Mouse (Mus musculus) intestine, embryonic 14.5 days (tissue): ENCODE measurements around the gene Phf11c. TPM values are rescaled to one million over a fixed set of nuclear protein-coding genes. Genes with fewer than 3 reads are reported as not detected.
"Not testable (repeated sequence)": the region's sequence is repeated elsewhere in the genome, so short reads cannot be mapped to it uniquely, and the experiment has no call there.

Experiments used
- ATAC-seq: fragments of 200-750 bp; cut with Nextera tagmentation; replicated peaks from 2 replicates; pipeline ENCODE4 v1.8.0; 2017; ENCODE audit warnings: low read depth, moderate number of reproducible peaks, moderate TSS enrichment, moderate library complexity; ENCODE audit not compliant: low FRiP score, low TSS enrichment
- DNase-seq: peaks from one replicate; pipeline ENCODE4 v3.0.0-alpha.2; 2018; ENCODE audit warnings: low spot score
- H3K27ac ChIP-seq: fragments of 300-500 bp; sonication (generic); 2 replicates; pipeline ENCODE4 v1.5.1; 2014; ENCODE audit warnings: low read depth, mild to moderate bottlenecking, control low read depth
- H3K27me3 ChIP-seq: fragments of 300-500 bp; sonication (generic); replicated peaks from 2 replicates; pipeline ENCODE4 v1.6.1; 2014; ENCODE audit warnings: low read length, control low read depth; ENCODE audit not compliant: control insufficient read depth, insufficient read depth
- H3K36me3 ChIP-seq: fragments of 300-500 bp; sonication (generic); 2 replicates; pipeline ENCODE4 v1.6.1; 2014; ENCODE audit warnings: low read length, control low read depth; ENCODE audit not compliant: control insufficient read depth, insufficient read depth
- H3K4me1 ChIP-seq: fragments of 300-500 bp; sonication (generic); replicated peaks from 2 replicates; pipeline ENCODE4 v1.6.1; 2014; ENCODE audit warnings: low read length, control low read depth, mixed read lengths; ENCODE audit not compliant: control insufficient read depth, insufficient read depth
- H3K4me2 ChIP-seq: fragments of 300-500 bp; sonication (generic); 2 replicates; pipeline ENCODE4 v1.6.1; 2014; ENCODE audit warnings: low read length
- H3K4me3 ChIP-seq: fragments of 300-500 bp; sonication (generic); 2 replicates; pipeline ENCODE4 v1.5.1; 2014; ENCODE audit warnings: low read depth, low read length, control low read depth, mixed read lengths
- H3K9ac ChIP-seq: fragments of 300-500 bp; sonication (generic); 2 replicates; pipeline ENCODE4 v1.6.1; 2014; ENCODE audit warnings: mild to moderate bottlenecking, low read length
- H3K9me3 ChIP-seq: fragments of 300-500 bp; sonication (generic); 2 replicates; pipeline ENCODE4 v1.6.1; 2016; ENCODE audit warnings: low read length, control low read depth; ENCODE audit not compliant: control insufficient read depth
- WGBS: fragments of 180-500 bp; shearing (Covaris S2); extraction: QIAGEN DNeasy Blood & Tissue Kit; methylation state at CpG from one replicate; pipeline ENCODE4 v1.1.7; 2014; 5-methylcytosine and 5-hydroxymethylcytosine counted together
- polyA plus RNA-seq: library from polyadenylated mRNA; unstranded; fragments of >200 nt; fragmentation: Nextera tagmentation; extraction: Ambion mirVana; gene quantifications from 2 replicates; pipeline ENCODE4 v1.2.1, GENCODE M21; 2014

The Phf11c gene
- polyA plus RNA-seq, 1 experiment from 2014 or later = 0.91 TPM

DNA sequence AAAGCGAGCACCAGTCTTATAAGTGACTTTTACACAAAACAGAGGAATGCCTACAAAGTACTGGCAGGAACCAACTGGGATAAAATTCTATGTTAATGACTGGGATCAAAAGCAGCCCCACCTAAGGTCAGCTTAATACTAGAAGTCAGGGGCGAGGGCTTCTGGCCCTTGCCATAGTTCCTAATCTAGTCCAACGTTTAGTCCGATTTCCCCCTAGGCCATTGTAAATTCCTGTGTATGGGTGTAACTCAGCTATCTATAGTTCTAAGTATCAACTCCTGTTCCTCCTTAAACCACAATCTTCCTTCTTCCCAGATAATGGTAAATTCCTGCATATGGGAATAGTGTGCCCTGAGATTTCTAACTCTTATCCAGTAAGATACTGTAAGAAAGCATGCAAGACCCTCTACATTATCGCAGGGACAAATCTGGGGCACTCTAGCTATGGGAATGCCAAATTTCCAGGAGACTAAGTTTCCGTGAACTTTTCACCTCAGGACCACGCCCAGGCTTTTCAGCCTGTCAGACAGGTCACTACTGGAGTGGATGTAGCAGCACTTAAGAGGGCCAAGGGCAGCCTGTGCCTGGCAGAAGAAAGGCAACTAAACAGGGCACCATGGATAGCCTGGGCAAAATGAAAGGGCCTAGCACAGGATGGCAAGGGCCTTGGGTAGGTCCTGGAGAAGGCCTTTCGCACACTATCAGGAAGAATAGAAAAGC is 28.6 kb downstream of the Phf11c start:
- 71% methylated on average over 8 of the region's 8 CpGs for WGBS
- Histone ChIP-seq H3K4me3 (no peak overlapping the region), H3K4me1 (0 out of 2 replicates have a peak, but pooled peaks cover 4% of the 10 kb centered on the region), H3K9ac (no peak overlapping the region), H3K9me3 (peaks cover 9% of the 10 kb centered on the region; the same call in 1 of the 2 replicates), H3K27me3 (no peaks in the 10 kb centered on the region), H3K4me2 (no peak overlapping the region), H3K27ac (no peak overlapping the region), H3K36me3 (no peaks in the 10 kb centered on the region)
- DNase-seq = no peak
- no peak for ATAC-seq

DNA sequence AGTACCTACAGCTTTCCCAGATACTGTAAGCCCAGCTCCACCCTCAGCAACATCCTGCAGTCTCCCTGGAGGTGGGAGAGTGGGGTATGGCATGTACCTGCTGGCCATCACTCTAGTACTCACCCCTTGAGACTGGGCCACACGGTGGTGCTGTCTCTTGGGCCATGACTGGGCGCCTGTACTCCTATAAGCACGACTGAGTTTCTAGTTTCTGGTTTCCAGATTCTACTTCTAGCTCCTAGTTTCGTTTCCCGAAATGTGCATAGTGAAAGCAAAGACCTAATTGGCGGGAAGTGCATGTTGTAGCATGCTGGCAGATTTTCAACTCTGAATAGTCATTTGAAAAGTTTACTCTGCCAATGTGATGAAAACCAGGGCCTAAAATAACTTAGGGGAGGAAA is 29.9 kb downstream of the Phf11c start, which contains the start of gene Phf11d:
Gene Phf11d, minus strand, starts transcription at position 227 of the 401 bp plus-strand sequence.
- Histone ChIP-seq H3K27ac (peak within 1 kb of the TSS; percentile 33; the same call in 1 of the 2 replicates), H3K27me3 (no peaks in the 10 kb centered on the region), H3K4me2 (peak within 1 kb of the TSS; percentile 22; the same call in 1 of the 2 replicates), H3K9me3 (no peaks in the 10 kb centered on the region), H3K9ac (no peak within 1 kb of the TSS), H3K4me1 (0 out of 2 replicates have a peak, but pooled peaks cover 4% of the 10 kb centered on the region), H3K4me3 (no peak within 1 kb of the TSS), H3K36me3 (no peaks in the 10 kb centered on the region)
- 48% methylated on average over 6 of the region's 6 CpGs for whole genome bisulfite sequencing
- DNase-seq = no peak
- no peak for ATAC-seq

DNA sequence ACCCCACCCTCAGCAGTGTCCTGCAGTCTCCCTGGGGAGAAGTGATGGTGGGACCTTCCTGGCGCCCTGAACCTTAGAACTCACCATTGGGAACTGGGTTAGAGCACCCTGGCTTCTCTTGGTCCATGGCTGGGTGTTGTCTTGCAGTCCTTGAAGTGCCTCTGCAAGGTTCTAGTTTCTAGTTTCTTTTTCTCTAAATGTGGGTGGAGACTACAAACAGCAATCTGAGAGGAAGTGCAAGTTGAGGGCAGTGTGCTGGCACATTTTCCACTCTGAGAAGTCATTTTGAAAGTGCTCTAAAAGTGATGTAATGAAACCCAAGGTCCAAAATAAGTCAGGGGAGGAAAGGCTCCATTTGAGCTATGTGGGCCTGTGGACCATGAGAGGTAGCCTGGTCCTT is 54.0 kb downstream of the Phf11c start, which contains the start of gene Phf11b:
Gene Phf11b, minus strand, starts transcription at position 163 of the 400 bp plus-strand sequence.
- not testable (repeated sequence) for H3K4me1 ChIP-seq, H3K9me3 ChIP-seq, H3K27me3 ChIP-seq, ATAC-seq, DNase-seq, H3K4me3 ChIP-seq, H3K4me2 ChIP-seq, H3K27ac ChIP-seq, H3K9ac ChIP-seq, H3K36me3 ChIP-seq
- WGBS = 69% methylated on average over 1 of the region's 1 CpGs

DNA sequence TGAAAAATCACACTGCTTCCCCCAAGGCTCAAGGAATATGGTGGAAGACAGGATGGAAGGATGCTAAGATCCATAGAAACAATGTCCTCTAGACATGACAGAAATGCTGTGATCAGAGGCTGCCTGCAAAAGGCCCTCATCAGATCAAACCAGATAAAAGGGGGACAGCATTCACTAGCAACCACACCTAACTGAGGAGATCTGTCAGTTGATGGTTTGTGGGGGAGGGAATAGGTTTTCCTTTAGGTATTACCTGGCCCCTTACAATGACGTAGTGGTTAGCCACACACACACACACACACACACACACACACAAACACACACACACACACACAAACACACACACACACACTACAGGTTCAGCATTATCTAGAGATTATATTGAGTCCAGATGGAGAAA is 55.6 kb downstream of the Phf11c start:
- no peak for DNase-seq
- Histone ChIP-seq H3K27ac (no peak overlapping the region), H3K4me1 (no peaks in the 10 kb centered on the region), H3K27me3 (no peaks in the 10 kb centered on the region), H3K9me3 (no peaks in the 10 kb centered on the region), H3K4me2 (no peak overlapping the region), H3K9ac (no peak overlapping the region), H3K36me3 (no peaks in the 10 kb centered on the region), H3K4me3 (no peak overlapping the region)
- 81% methylated on average over 1 of the region's 1 CpGs for WGBS
- ATAC-seq = no peak

DNA sequence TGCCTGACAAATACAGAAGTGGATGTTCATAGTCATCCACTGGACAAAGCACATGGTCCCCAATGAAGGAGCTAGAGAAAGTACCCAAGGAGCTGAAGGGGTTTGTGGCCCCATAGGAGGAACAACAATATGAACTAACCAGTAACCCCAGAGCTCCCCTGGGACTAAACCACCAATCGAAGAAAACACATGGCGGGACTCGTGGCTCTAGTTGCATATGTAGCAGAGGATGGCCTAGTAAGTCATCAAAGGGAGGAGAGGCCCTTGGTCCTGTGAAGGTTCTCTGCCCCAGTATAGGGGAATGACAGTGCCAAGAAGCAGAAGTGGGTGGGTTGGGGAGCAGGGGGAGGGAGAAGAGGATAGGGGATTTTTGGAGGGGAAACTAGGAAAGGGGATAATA is 59.1 kb downstream of the Phf11c start:
- H3K4me3 ChIP-seq, H3K27me3 ChIP-seq, H3K4me2 ChIP-seq, H3K9me3 ChIP-seq, ATAC-seq, H3K9ac ChIP-seq, DNase-seq, H3K4me1 ChIP-seq, H3K36me3 ChIP-seq, H3K27ac ChIP-seq: not testable (repeated sequence)
- WGBS = 87% methylated on average over 3 of the region's 3 CpGs

Other genes with a start within 250 kb of the Phf11c start
- not detected in 2 replicates for gene Gm5142, start 216.6 kb downstream of the Phf11c start, polyA plus RNA-seq
- gene Rcbtb1, start 194.2 kb downstream of the Phf11c start, polyA plus RNA-seq = 69.3 and 76.2 TPM in 2 replicates
- not detected in 2 replicates for gene Gm6904, start 135.2 kb downstream of the Phf11c start, polyA plus RNA-seq
- gene Phf11a, start 97.9 kb downstream of the Phf11c start, polyA plus RNA-seq = 0.13 TPM in 1 of 2 replicates, not detected in the other
- 0.96 and 1.0 TPM in 2 replicates for gene Phf11b, start 54.0 kb downstream of the Phf11c start, polyA plus RNA-seq
- gene Phf11d, start 29.9 kb downstream of the Phf11c start, polyA plus RNA-seq = 2.4 and 3.1 TPM in 2 replicates
- 8.4 and 11.1 TPM in 2 replicates for gene Setdb2, start 45.5 kb upstream of the Phf11c start, polyA plus RNA-seq
- gene Cab39l, start 45.6 kb upstream of the Phf11c start, polyA plus RNA-seq = 36.2 and 39.7 TPM in 2 replicates
- 31.4 and 38.8 TPM in 2 replicates for gene Cdadc1, start 202.6 kb upstream of the Phf11c start, polyA plus RNA-seq
- 16.0 and 18.0 TPM in 2 replicates for gene Shisa2, start 229.9 kb upstream of the Phf11c start, polyA plus RNA-seq